Mouse (Mus musculus) ovary, postnatal 14 days (tissue): Measurements from ENCODE around the gene Dclre1b.
A peak's percentile ranks its signal among the peaks of the same experiment; 100 is the strongest.

Experiments
- DNase-seq: peaks from one replicate; pipeline ENCODE4 v3.0.0; 2022; ENCODE audit warnings: low spot score

Dclre1b gene

GRCm38 (mm10) chr3:103772846-103773245 is 36.4 kb downstream of the Dclre1b start:
- no peak for DNase-seq

DNA sequence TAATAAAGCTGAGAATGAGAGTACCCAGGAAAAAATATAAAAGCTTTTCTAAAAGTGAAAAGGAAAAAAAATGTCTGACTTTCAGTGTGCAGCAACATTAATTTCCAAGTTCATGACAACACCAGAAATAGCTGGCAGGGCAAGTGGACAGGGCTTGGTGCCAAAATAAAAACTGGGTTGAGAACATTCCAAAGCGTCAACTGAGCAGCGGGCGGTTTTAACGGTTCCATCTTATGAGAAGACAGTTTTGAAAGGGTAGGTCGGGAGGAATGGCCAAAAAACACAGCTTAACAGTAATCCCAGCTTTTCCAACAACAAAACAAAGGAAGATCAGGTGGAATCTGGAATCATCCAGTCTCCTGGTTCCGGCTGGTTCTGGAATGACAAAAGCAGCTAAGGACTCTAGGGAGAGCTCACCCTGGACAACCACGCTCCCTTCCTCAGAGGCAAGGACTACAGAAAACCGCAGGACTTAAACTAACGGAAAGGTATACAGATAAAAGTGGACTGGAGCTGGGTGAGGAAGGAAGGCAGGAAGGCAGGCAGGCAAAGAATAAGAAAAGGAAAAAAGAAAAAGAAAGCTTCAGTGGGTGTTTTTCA is 37.6 kb downstream of the Dclre1b start:
- DNase-seq = peak; percentile 69

DNA sequence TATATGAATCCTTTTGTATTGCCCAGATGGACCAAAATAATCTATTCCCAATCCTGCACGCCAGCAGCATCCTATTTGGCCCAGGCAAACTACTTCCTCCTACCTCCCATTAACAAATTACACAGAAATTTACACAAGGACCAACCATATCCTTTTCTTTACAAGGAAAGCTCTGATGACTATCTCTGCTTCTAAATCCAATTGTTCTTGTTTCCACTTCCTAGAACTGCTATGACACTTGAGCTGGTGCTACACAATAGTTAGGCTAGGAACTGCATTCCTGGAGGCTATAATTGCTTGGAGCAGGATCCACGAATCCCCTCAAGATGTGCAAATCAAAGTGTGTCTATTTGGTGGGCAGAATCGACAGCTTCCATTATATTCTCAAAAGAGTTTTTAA is 42.5 kb downstream of the Dclre1b start:
- no peak for DNase-seq

- DNase-seq = no peak
Observed at GRCm38 (mm10) chr3:103759261-103759970, 49.8 kb downstream of the Dclre1b start.

DNA sequence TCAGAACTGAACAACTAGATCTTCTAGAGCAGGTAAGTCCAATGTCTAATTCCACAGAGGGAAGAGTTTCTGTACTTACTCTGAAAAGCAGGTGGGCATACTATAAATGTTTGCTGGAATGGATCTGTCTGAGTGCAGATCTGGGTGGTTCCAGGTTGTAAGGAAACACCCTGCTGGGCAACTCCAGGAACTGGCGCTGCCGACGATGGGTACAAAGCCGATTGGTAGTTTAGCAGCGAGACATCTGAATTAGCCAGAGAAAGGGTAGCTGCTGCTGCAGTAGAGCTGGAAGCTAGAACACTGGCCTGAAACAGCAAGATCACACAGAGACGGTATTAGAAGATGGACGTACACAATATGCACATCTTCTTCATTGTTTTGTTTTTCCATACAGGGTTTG is 50.8 kb downstream of the Dclre1b start:
- DNase-seq = no peak

GRCm38 (mm10) chr3:103756920-103757319 is 52.3 kb downstream of the Dclre1b start:
- no peak for DNase-seq

- no peak for DNase-seq
Observed at GRCm38 (mm10) chr3:103755351-103755750, 53.9 kb downstream of the Dclre1b start.

DNA sequence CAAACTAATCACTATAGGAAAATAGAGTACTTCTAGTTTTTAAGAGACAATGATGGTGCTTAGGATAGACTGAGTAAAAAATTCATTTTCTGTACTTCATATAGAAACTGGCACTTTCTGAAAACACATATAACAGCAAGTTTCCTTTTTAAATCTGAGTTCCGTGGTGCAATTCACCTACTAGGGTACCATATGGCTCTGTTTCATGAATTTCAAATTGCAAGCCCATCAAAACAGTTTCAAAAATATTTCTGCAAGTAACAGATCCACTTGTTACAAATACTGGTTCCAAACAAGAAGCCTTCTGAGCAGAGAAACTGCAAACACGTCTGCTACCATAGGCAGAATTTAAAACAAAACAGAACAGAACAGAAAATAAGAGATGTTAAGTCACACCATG is 57.7 kb downstream of the Dclre1b start:
- no peak for DNase-seq
